Mouse (Mus musculus) cerebellum, adult 18-20 months (tissue): Measurements from ENCODE around the gene Jchain.
"Not testable (repeated sequence)": the region's sequence is repeated elsewhere in the genome, so short reads cannot be mapped to it uniquely, and the experiment has no call there.

Experiments
- DNase-seq, 2 experiments: peaks; one replicate each; pipeline ENCODE4 v3.0.0; 2021

Gene Jchain

DNA sequence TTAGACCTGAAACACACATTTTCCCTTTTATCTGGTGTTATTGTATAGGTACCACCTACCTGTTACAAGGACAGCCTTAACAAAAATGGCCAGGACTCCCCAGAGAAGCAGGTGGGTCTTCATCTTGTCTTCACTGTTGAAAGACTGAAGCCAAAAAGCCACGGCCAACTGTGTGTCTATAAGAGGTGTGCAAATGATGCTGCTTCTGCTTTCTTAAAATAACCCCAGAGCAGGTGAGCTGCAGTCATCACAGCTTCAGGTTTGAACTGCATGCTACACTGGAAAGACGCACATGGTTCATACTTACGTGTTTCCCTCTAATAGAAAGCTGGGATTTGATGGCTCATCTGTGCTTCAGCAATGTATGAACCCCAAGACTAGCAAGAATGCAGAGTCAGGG, at the start of gene Jchain:
Gene Jchain, minus strand, starts transcription at position 235 of the 400 bp plus-strand sequence.
- DNase-seq, result no peak

DNA sequence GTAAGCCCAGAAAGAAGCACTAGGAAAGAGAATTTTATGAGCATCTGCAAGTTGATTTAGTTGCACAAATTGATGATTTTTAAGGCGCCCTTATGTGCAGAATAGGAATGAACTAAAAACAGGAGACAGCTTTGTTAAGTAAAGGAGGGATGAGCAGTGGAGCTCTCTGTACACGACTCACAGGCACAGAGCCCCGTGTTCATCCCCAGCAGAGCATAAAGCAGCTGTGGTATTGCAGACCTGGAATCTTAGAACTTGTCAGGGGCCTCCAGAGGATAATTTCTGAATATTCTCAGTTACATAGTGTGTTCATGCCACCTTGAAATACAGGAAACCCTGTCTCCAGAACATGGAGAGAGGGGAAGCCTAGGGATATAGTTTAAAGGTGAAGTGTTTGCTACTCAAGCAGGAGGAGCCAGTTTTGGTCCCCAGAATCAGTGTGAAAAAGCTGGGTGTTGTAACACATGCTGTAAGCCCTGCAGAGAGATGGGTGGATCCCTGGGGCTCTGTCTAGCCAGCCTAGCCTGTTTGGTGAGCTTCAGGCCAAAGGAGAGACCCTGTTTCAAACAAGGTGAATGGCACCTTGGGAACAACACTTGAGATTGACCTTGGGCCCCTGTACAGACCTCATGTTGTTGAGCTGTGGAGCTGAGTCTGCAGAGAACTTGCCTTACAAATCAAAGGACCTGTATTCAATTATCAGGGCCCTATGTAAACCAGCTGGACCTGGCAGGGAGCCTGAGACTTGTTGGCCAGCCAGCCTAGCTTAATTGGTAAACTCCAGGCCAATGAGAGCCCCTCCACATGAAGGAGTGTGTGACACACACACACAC, 48.0 kb upstream of the Jchain start:
- no peak for DNase-seq

DNA sequence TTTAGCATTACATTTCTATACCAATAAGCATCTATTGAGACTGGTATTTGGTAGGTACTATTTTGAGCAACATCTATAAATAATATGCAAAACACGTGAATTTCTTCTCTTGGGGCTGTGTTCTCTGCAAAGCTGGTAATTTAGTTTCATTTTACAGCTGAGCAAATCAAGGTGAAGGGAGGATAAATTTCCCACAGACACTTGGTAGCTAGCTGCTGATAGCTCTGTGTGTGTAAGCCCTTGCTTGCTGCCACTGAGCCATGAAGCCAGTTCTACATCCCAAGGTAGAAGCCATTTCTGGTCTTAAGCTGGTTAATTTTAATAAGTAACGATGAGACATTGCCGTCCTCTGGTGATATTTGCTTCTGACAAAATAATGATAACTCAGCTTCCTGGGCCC, 47.1 kb upstream of the Jchain start:
- no peak for DNase-seq

DNA sequence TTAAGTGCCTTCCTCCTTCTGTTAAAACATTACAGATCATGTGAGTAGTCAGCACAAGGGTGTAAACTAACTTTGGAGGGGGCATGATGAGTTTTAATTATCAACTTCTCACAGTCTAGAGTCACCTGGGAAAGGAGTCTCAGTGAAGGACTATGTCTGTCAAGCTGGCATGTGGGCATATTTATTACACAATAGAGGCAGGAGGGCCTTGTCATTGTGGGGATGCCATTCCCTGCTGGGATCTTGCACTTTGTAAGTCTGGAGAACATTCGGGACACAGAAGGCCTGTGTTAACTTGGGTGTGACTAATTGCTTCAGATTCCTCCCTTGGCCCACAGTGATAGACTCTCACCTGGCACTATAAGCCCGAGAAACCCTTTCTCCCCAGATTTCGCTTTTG, 41.9 kb upstream of the Jchain start:
- DNase-seq, result no peak

DNA sequence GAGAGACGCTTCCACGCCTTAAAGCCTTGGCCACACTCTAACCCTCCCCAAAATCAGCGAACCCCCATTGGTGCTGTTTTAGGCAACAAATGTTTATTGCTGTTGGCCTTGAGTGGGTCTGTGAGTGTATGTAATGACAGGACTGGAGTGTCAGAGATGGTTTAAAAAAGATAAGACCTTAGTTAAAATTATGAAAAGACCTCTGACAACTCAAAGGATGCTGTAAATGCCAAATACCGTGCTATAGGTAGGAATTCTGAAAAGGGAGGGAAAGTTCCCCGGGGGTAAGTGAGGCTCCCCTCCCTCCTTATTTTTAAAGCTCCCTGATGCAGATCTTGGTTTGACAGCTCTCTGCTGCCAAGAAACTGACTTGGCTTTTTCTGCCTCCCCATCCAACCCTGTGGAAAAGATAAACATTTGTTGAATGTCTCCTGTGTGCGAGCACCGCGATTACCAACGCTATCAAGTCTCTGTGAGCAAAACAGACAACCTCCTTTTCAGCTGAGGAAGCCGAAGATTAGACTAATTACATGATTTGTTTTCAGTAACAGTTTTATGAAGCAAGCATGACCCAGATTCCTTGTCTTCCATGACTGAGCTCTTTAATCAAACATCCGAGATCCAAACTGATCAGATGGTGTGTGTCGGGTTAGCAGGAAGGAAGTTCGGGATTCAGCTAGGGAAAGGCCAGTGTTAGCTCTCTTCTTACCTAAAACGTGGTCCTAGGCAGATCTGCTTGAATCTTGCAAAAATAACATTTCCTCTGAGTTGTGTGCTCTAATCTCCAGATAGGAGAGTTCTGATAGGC, 38.5 kb upstream of the Jchain start:
- DNase-seq, result no peak

DNA sequence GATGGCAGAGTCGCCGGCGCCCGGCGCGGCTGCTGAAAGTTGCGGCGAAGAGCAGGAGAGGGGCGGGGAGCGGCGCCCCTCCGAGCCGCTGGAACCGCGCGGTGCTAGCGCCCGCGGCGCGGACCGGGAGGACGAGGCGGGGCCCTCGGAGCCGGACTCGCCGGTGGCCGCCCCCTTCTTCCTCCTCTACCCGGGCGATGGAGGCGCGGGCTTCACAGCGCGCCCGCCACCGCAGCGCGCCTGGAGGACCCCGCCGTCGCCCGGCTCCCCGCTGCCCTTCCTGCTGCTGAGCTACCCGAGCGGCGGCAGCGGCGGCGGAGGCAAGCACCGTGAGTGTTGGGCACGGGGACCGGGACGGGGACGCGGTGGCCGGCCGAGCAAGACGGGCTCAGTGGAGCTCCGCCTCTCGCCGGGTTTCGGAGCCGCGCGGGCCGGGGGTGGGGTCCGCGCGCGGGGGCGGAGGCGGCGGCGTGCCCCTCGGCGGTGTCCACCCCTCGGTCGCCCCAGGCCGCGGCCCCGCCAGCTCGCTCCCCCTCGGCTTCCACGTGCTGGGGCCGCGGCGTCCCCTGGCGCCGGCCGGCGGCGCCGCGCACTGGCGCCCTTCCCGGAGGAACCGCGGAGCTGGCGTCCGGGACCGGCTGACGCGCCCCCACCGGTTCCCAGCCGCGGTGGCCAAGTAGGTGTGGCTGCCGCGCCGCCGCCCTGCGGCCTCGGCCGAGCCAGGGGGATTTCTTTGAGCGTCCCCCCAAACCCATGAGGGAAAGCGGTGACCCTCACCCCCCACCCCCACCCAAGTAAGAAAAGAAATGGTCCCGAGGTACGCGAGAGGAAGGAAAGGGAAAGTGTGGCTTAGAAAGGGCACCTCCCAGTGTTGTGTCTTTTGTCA, 37.7 kb upstream of the Jchain start:
- DNase-seq, result peak; percentile 67 to 83

DNA sequence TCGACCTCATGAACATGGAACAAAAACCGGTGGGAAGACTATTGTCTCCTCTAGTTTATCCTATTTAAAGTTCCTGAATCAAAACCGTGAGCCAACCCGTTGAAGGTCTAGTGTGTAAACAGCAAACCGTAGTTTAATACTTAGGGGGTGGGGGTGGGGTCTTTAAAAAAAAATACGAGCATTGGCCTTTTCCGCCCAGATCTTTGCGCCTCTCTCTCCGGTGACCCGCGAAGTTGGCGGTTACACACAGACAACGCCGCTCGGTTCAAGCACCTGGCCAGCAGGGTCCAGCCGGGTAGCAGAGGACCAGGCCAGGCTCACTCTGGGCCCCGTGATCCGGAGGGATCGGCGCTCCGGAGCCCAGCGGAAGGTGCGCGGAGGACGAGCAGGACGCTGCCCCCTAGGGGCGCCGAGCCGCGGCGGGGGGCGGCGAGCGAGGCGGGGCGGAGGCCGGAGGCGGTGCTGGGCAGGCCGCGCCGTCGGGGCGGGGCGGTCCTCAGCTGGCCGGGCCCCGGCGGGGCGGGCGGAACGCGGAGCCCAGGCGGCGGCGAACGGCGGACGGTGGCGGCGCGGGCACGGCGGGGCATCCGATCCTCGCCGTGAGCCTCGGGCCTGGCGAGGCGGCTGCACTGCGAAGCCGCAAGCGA, 36.9 kb upstream of the Jchain start, which contains the start of gene Rufy3:
Gene Rufy3, plus strand, starts transcription at position 540 of the 647 bp plus-strand sequence.
- peak; percentile 54 to 77 for DNase-seq

DNA sequence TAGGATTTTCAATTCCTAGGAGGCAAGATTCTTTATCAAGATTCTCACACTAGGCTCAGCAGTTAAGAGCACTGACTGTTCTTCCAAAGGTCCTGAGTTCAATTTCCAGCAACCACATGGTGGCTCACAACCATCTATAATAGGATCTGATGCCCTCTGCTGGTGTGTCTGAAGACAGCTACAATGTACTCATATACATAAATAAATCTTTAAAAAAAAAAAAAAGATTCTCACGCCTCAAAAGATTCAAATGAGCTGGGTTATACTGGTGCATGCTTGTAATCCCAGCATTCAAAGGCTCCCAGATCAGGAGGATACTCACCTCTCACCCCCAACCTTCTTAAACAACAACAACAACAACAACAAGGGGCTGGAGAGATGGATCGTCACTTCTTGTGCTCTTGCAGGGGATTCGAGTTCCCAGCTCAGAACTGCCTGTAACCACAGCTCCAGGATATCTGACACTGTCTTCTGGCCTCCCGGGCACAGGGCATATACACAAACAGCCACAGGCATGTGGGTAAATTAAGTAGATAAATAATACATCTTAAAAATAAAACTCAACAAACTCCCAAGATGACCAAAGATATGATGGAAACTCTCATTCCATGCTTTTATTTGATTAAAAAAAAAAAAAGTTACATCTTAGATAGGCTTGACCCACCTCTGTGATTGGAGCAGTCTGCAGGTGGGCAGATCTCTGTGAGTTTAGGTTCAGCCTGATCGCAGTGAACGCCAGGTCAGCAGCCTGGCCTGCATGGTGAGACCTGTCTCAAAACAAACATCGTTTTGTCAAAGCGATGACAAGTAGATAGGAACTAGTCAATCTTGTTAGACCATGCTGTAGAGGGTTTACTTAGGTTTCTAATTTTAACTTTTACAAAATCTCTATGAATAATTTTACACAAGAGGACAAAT, 35.4 kb upstream of the Jchain start:
- DNase-seq, result no peak

DNA sequence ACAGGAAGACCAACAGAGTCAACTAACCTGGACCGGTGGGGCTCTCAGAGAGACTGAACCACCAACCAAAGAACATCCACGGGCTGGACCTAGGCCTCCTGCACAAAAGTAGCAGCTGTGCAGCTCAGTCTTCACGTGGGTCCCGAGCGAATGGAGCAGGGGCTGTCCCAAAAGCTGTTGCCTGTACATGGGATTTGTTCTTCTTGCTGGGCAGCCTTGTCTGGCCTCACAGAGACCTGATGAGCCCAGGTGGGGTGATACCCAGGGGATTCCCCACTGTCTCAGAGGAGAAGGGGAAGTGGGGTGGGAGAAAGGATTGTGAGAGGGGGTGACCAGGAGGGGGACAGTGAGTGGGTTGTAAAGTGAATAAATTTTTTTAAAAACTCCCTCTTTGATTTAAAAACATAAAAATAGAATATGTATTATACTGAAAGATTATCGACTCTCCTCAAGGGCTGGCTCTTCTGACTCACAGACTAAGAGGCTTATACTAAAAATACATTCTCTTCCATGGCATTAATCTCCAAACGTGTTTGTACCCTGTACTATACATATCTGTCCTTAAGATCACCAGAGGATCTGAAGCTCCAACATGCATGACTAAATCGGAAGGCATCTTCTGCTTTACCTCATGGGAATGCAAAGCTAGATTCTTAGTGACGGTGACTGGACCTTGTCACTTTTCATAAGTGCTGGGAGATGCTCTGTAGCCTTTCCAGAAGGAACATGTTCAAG, 33.6 kb upstream of the Jchain start:
- no peak for DNase-seq

DNA sequence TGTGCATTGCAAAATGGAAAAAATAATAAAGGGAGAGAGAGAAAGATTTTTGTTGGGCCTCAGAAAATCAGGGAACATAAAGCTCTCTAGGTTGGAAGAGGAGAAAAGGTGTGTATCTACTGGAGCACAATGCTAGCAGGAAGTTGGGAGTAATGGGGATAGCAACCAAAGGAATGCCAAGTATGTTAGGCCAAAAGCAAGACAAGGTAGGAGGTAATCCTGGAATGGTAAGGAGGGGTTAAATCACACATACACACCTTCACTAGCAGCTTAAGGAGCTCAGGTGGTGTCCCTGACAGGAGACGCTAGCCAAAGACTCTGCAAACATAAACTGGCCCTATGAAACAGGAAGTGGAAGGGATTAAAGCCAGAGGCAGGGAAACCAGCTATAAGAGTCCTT, 31.3 kb upstream of the Jchain start:
- DNase-seq, result no peak

DNA sequence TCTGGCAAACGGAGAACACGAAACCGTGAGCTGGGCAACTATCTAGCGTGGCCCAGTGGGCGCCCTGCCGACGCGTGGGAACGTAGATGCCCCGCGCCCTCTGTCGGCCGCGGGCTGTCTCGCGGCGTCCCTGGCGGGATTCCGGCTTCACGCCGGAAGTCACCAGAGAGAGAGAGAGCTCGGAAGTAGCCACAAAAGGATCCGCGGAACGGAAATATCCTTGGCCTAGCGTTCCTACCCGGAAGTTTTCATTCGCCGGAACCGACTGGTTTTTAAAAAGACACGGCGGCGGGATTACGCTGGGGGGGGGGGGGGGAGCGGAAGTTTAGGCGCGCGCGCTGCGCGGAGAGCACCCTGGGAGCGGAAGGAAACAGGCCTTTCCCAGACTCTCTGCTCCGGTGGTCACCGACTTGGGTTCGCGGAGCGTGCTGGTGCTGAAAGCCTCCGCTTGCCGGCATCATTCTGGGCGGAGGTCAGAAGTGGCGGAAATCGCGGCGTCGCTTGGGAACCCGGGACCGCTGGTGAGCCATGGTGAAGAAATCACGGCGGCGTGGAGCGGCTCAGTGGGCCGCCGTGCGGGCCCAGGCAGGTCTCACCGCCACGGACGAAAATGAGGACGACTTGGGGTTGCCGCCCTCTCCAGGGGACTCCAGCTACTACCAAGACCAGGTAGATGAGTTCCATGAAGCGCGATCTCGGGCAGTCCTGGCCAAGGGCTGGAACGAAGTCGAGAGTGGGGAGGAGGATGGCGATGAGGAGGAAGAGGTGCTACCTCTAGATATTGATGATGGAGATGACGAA, 26.6 kb upstream of the Jchain start, which contains the start of gene Utp3:
Gene Utp3, plus strand, starts transcription at position 377 of the 801 bp plus-strand sequence.
- peak; percentile 88 to 95 for DNase-seq

DNA sequence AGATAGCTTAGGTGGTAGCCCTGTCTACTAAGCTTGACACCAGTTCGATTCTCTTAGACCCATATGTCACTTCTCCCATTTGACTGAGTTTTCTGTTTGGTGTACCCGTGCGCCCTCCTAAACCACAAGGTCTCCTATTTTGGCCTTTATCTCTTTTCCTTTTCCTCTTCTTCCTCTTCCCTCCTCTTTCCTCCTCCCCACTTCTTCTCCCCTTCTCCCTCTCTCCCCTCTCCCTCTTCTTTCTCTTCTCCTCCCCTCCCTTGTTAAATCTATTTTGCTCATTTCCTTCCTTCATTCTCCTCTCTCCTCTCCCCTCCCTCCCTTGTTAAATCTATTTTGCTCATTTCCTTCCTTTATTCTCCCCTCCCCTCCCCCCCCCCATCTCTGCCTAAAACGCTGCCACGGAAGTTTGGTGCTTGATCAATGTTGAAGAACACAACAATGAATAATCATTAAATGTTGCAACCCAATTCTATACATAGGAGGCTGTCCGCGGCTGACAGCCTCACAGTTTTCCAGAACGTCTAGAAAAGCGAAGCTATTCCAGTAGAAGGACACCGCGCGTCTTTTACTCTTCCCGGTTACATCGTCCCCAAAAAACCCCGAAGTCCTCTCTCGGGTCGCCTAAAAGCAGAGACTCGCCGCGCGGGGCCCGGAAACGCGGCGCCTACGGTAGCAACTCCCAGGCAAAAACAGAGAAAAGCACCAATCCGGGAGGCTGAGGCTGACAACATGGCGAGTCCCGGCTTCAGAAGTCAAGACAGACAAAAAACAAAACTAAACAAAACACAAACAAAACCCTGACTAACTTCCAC, 25.8 kb upstream of the Jchain start:
- DNase-seq, result peak in 1 of 2 experiments; percentile 14

DNA sequence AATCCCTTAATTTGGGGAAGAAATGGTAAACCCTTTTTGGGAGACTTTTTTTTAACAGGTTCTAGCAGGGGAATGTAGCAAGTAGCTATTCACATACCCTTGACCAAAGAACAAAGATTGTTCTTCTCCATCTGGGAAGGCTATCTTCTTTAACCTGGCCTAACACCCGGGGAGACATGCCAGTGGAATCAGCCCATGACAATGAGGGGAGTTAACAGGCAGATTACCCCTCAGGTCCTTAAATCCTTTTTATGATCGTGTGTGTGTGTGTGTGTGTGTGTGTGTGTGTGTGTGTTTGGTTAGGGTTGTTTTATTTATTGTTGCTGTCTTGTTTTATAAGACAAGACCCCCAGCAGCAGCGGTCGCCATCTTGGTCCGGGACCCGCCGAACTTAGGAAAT, 17.8 kb upstream of the Jchain start:
- DNase-seq, result no peak

DNA sequence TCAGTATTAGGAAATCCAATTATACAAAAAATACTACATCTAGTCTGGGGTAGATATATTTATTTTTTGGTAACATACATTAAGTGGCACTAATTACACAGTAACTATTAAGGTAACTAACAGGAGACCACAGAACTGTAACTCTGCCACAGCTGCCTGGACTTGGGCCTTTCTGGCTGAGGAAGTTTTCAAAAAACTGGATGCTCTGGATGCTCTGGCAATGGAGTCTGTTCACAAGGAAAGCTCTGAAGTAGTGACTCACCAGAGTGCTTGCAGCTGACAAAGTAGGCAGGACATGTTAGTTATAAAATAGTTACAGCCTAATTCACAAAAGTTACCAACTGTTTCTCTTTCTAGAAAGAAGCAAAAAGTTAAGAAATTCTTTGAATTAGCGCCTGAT, 16.7 kb upstream of the Jchain start:
- not testable (repeated sequence) for DNase-seq

DNA sequence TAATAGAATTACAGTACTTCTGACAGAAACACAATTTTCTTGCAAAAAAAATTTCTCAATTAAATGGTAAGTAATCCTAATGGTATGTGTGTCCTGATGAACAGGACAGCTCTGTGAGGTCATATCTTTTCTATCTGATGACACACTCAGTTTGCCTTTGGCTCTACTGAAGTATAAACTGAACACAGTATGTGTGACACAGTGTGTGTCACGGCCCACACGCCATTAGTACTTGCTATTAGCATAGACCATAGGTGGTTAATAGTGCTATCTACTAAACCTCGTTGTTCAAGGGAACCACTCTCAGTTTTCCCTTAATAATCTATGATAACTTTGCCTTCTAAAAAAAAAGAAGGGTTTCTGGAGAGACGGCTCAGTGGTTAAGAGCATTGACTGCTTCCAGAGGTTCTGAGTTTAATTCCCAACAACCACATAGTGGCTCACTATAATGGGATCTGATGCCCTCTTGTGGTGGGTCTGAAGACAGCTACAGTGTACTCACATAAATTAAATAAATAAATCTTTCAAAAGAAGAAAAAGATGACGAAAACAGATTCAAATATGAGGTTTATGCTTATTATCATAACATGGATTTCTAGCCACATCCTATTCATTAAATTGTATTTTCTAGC, 15.1 kb upstream of the Jchain start:
- peak; percentile 50 to 62 for DNase-seq

DNA sequence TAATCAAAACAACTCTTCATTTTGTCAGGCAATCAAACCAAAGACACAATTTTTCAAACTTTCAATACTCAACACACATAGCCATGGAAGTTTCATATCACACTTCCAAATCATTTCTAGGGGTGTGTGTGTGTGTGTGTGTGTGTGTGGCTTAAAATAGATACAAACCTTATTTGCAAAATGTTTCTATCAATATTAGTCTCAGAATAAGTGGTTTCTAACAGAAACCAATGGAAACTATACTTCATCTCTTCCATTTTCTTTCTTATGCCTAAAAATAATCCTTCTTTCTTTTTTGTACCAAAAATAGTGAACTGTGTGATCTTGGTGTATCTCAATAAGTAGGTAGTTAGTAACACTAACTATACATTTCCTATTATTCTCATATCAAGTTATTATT, 13.2 kb upstream of the Jchain start:
- DNase-seq, result no peak

DNA sequence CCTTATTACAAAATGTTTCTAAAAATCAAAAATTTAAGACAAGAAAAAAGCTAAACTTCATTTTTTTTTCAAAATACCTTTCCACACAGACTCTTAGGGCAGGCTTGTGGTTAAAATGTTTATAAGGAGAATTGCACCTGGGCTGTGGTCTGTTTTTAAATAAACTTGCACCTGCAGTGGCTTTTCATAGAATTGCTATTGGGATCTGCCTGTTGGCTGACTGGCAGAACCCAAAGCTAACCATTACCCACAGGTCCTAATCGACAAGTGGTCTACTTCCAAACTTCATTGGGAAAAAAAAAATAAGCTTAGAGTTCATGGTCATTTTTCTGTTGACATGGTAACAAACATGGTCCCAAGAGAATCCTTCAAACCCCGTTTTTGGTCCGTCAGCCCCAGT, 7.0 kb upstream of the Jchain start:
- DNase-seq, result no peak

DNA sequence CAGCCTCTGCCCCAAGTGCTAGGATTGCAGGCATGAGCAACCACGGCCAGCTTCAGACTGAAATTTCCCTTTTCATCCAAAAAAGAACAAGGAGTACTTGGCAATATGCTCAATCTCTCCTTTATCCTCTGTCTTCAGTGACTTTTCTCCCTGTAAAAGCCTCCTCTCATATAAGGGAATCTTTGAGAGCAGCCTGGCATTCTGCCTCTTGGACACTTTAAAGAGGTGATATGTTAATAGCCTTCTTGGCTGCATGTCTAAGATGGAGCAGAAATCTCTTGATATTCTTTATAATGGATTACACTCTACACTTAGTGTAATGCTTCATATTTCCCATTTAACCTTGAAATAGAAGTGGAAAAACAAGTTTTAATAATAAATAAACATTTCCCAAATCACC, 3.2 kb upstream of the Jchain start:
- no peak for DNase-seq
